Mouse (Mus musculus) erythroblast, embryonic 14.5 days (primary cell): Measurements from ENCODE around the gene Hal.

ENCODE experiments used
- GATA1 ChIP-seq: IDR thresholded peaks from 2 replicates; pipeline ENCODE4 v1.6.1; 2012; ENCODE audit warnings: low read length, inconsistent platforms, mixed read lengths
- TAL1 ChIP-seq: IDR thresholded peaks from 3 replicates; pipeline ENCODE4 v1.6.1; 2012; ENCODE audit warnings: low read length, inconsistent platforms, mixed read lengths

GRCm38 (mm10) chr10:93525329-93525728, 36.8 kb downstream of the Hal start:
- no peak for TF ChIP-seq TAL1
- TF ChIP-seq GATA1, result no peak
